Mouse (Mus musculus): Measurements from ENCODE around the gene Pde4d.

The Pde4d gene

GRCm38 (mm10) chr13:108449116-108450097 is at the start of gene Pde4d:
TSS of gene Pde4d (plus strand) at chr13:108449948.
- DNase-seq (ENCODE audit: low spot score in 2 of 2) = peak; percentile 9 to 21

- DNase-seq (ENCODE audit: low spot score in 2 of 2) = no peak
Measured at GRCm38 (mm10) chr13:108403197-108403596, 46.6 kb upstream of the Pde4d start.

GRCm38 (mm10) chr13:108404372-108404771 is 45.4 kb upstream of the Pde4d start:
- DNase-seq (ENCODE audit: low spot score in 2 of 2) = no peak

- no peak for DNase-seq (ENCODE audit: low spot score in 2 of 2)
Measured at GRCm38 (mm10) chr13:108415464-108415863, 34.3 kb upstream of the Pde4d start.

- DNase-seq (ENCODE audit: low spot score in 2 of 2) = no peak
Measured at GRCm38 (mm10) chr13:108418741-108419507, 30.8 kb upstream of the Pde4d start.

- DNase-seq (ENCODE audit: low spot score in 2 of 2) = no peak
Measured at GRCm38 (mm10) chr13:108426322-108426721, 23.4 kb upstream of the Pde4d start.

- no peak for DNase-seq (ENCODE audit: low spot score in 2 of 2)
Measured at GRCm38 (mm10) chr13:108428809-108429208, 20.9 kb upstream of the Pde4d start.

GRCm38 (mm10) chr13:108429623-108430022 is 20.1 kb upstream of the Pde4d start:
- no peak for DNase-seq (ENCODE audit: low spot score in 2 of 2)

GRCm38 (mm10) chr13:108431776-108432175 is 18.0 kb upstream of the Pde4d start:
- no peak for DNase-seq (ENCODE audit: low spot score in 2 of 2)

- DNase-seq (ENCODE audit: low spot score in 2 of 2) = no peak
Measured at GRCm38 (mm10) chr13:108435687-108436086, 14.1 kb upstream of the Pde4d start.

GRCm38 (mm10) chr13:108437424-108437823 is 12.3 kb upstream of the Pde4d start:
- no peak for DNase-seq (ENCODE audit: low spot score in 2 of 2)

GRCm38 (mm10) chr13:108439012-108439411 is 10.7 kb upstream of the Pde4d start:
- no peak for DNase-seq (ENCODE audit: low spot score in 2 of 2)

GRCm38 (mm10) chr13:108448348-108448931 is 1.3 kb upstream of the Pde4d start:
- no peak for DNase-seq (ENCODE audit: low spot score in 2 of 2)

GRCm38 (mm10) chr13:108451122-108451521 is 1.4 kb downstream of the Pde4d start:
- DNase-seq (ENCODE audit: low spot score in 2 of 2) = no peak

- DNase-seq (ENCODE audit: low spot score in 2 of 2) = no peak
Measured at GRCm38 (mm10) chr13:108453064-108453919, 3.5 kb downstream of the Pde4d start.

- no peak for DNase-seq (ENCODE audit: low spot score in 2 of 2)
Measured at GRCm38 (mm10) chr13:108462518-108462917, 12.8 kb downstream of the Pde4d start.

- no peak for DNase-seq (ENCODE audit: low spot score in 2 of 2)
Measured at GRCm38 (mm10) chr13:108465755-108466154, 16.0 kb downstream of the Pde4d start.

GRCm38 (mm10) chr13:108467046-108467445 is 17.3 kb downstream of the Pde4d start:
- no peak for DNase-seq (ENCODE audit: low spot score in 2 of 2)

- DNase-seq (ENCODE audit: low spot score in 2 of 2) = no peak
Measured at GRCm38 (mm10) chr13:108480451-108480850, 30.7 kb downstream of the Pde4d start.

- no peak for DNase-seq (ENCODE audit: low spot score in 2 of 2)
Measured at GRCm38 (mm10) chr13:108485036-108485435, 35.3 kb downstream of the Pde4d start.

- no peak for DNase-seq (ENCODE audit: low spot score in 2 of 2)
Measured at GRCm38 (mm10) chr13:108487066-108487465, 37.3 kb downstream of the Pde4d start.

Measured in frontal cortex, postnatal 10 days (tissue).